Mouse (Mus musculus): ENCODE results near the gene Rbbp8nl.

GRCm38 (mm10) chr2:180334551-180334986 is 44.9 kb upstream of the Rbbp8nl start, which contains the start of gene Gata5:
- no peak for TF ChIP-seq POLR2A (IDR thresholded peaks at IDR 0.05; ENCODE audit: control insufficient read depth in 1 of 2, insufficient read depth in 1 of 2, low read depth in 1 of 2, low read length in 2 of 2, poor library complexity in 1 of 2)
- TF ChIP-seq POLR2AphosphoS5 (IDR thresholded peaks at IDR 0.05; ENCODE audit: borderline replicate concordance, low read depth, low read length): no peak
- no peak for TF ChIP-seq HCFC1 (IDR thresholded peaks at IDR 0.05; ENCODE audit: low read depth, low read length)
- TF ChIP-seq GATA1 (IDR thresholded peaks at IDR 0.05; ENCODE audit: low read depth, low read length): no peak
- no peak for TF ChIP-seq CTCF (IDR thresholded peaks at IDR 0.05 in 2 of 3, conservative IDR thresholded peaks at IDR 0.05 in 1 of 3; ENCODE audit: control insufficient read depth in 1 of 3, insufficient read depth in 1 of 3, low read depth in 2 of 3, low read length in 3 of 3, poor library complexity in 1 of 3, severe bottlenecking in 1 of 3)
- no peak for TF ChIP-seq ETS1 (IDR thresholded peaks at IDR 0.05; ENCODE audit: low read depth, low read length)
- no peak for TF ChIP-seq CHD2 (IDR thresholded peaks at IDR 0.05; ENCODE audit: low read length)
- TF ChIP-seq TCF12 (IDR thresholded peaks at IDR 0.05; ENCODE audit: low read depth, low read length): no peak
- TF ChIP-seq MYC (IDR thresholded peaks at IDR 0.05; ENCODE audit: low read depth, low read length): no peak
- no peak for TF ChIP-seq RAD21 (IDR thresholded peaks at IDR 0.05; ENCODE audit: low read depth, low read length)
- TF ChIP-seq MYB (IDR thresholded peaks at IDR 0.05; ENCODE audit: low read depth, low read length): no peak
